Comparison of ENCODE assay signal across 13 mouse cellular contexts in genomic region chr10:61394476-61395136, GRCm38 (mm10). TPM values are rescaled to one million over a fixed set of nuclear protein-coding genes. Genes with fewer than 3 reads are reported as not detected.
DNase-seq lines count a peak whose midpoint lies in the region; ATAC-seq and TF ChIP-seq lines count a peak whose summit lies in the region.
"Had no signal": no experiment of that assay in that cellular context is flagged by ENCODE, and none has a peak within 500 bp of the region (broad histone marks: within the 10 kb centered on the region; RNA-seq: fewer than 3 reads in every experiment).

No protein-coding gene starts in this region.

- H3K36me3 ChIP-seq in heart, embryonic 12.5 days: no peaks in the 10 kb centered on the region
- no peaks in the 10 kb centered on the region for H3K36me3 ChIP-seq in lung, embryonic 15.5 days

- 14% methylated on average over 9 of the region's 9 CpGs for WGBS in heart, embryonic 12.5 days
- 20% methylated on average over 9 of the region's 9 CpGs for WGBS in lung, embryonic 15.5 days
- 38% methylated on average over 9 of the region's 9 CpGs for WGBS in lung, adult 2 months

- TF ChIP-seq CTCF in lung, adult 2 months (IDR thresholded peaks at IDR 0.05; ENCODE audit: insufficient read depth, low read length): no peak

- no peak for DNase-seq in heart, adult 9 months (ENCODE audit: low spot score in 2 of 2)
- DNase-seq in lung, adult 2 months: no peak
- DNase-seq in NIH3T3 (ENCODE audit: low read depth): peak; percentile 83
- no peak for DNase-seq in gastrocnemius, postnatal 4 days (ENCODE audit: low spot score in 2 of 2)
- DNase-seq in thymus, postnatal 0 days (ENCODE audit: low spot score): no peak
- DNase-seq: forebrain, postnatal 0 days; kidney, adult 11 months; lung, postnatal 4 days; right cerebral cortex, postnatal 25 days; thymus, postnatal 14 days had no signal

- H3K27ac ChIP-seq in heart, embryonic 12.5 days (ENCODE audit: poor library complexity, severe bottlenecking): peak overlapping the region; percentile 12; the same call in 1 of the 2 replicates
- peak overlapping the region; percentile 68 for H3K27ac ChIP-seq in lung, embryonic 15.5 days

- peaks cover 24% of the 10 kb centered on the region for H3K4me1 ChIP-seq in heart, embryonic 12.5 days (replicated peaks)
- peaks cover 36% of the 10 kb centered on the region for H3K4me1 ChIP-seq in lung, embryonic 15.5 days
- H3K4me1 ChIP-seq in lung, adult 2 months (ENCODE audit: control insufficient read depth, insufficient read depth, low read length): peaks cover 9% of the 10 kb centered on the region

- peak overlapping the region; percentile 21; the same call in 1 of the 2 replicates for H3K9ac ChIP-seq in heart, embryonic 12.5 days
- no peak overlapping the region for H3K9ac ChIP-seq in lung, embryonic 15.5 days
- H3K9ac ChIP-seq: forebrain, postnatal 0 days had no signal

- peak overlapping the region; percentile 30 for H3K4me2 ChIP-seq in heart, embryonic 12.5 days
- H3K4me2 ChIP-seq in lung, embryonic 15.5 days: peak overlapping the region; percentile 33

- H3K27me3 ChIP-seq in heart, embryonic 12.5 days (replicated peaks): no peaks in the 10 kb centered on the region
- H3K27me3 ChIP-seq in lung, embryonic 15.5 days: no peaks in the 10 kb centered on the region

- H3K4me3 ChIP-seq in heart, embryonic 12.5 days: no peak overlapping the region
- no peak overlapping the region for H3K4me3 ChIP-seq in lung, embryonic 15.5 days
- H3K4me3 ChIP-seq in lung, adult 2 months (replicated peaks; ENCODE audit: extremely low read depth, low read depth, low read length): no peak overlapping the region

- no peak for TF ChIP-seq POLR2A in lung, adult 2 months (IDR thresholded peaks at IDR 0.05; ENCODE audit: borderline replicate concordance, extremely low read depth, low read depth, low read length)

- ATAC-seq in heart, embryonic 12.5 days (ENCODE audit: insufficient number of reproducible peaks, low FRiP score): no peak; the same call in 1 of the 2 replicates
- ATAC-seq in lung, embryonic 15.5 days (ENCODE audit: borderline replicate concordance, extremely low read depth, low FRiP score, low TSS enrichment): peak; percentile 32; the same call in 1 of the 2 replicates
- ATAC-seq in megakaryocyte, adult 5-6 weeks (ENCODE audit: poor library complexity, severe bottlenecking): peak; percentile 24; the same call in 1 of the 2 replicates
- ATAC-seq: forebrain, postnatal 0 days had no signal

- no peaks in the 10 kb centered on the region for H3K9me3 ChIP-seq in heart, embryonic 12.5 days (replicated peaks)
- H3K9me3 ChIP-seq in lung, embryonic 15.5 days: no peaks in the 10 kb centered on the region

RNA-seq across cellular contexts. Expression of gene Pald1, which starts 11.3 kb away (rescaled TPM):
- 33.9 and 37.4 TPM in 2 replicates for polyA plus RNA-seq in heart, embryonic 12.5 days (2016; fragmentation: Nextera tagmentation; extraction: Ambion mirVana)
- 47.5 and 48.1 TPM in 2 replicates for polyA plus RNA-seq in lung, embryonic 15.5 days (2015; fragmentation: Nextera tagmentation; extraction: Ambion mirVana)
- 69.1 and 76.2 TPM in 2 replicates for polyA plus RNA-seq in lung, adult 2 months (2012; rRNA removed)
- total RNA-seq in megakaryocyte, adult 5-6 weeks (2015): 0.16 TPM in 1 of 2 replicates, not detected in the other
- total RNA-seq in megakaryocyte, adult 5-6 weeks (2017): 0.77 and 2.1 TPM in 2 replicates
- total RNA-seq in gastrocnemius, postnatal 4 days (2021): 10 to 100 TPM; 32.1 to 35.9 TPM
- 2.7 and 3.1 TPM in 2 replicates for polyA plus RNA-seq in thymus, postnatal 0 days (2015; fragmentation: Nextera tagmentation; extraction: Ambion mirVana)

RNA-seq across cellular contexts. Expression of gene Nodal, which starts 23.2 kb away (rescaled TPM):
- not detected in 2 replicates for polyA plus RNA-seq in heart, embryonic 12.5 days (2016; fragmentation: Nextera tagmentation; extraction: Ambion mirVana)
- polyA plus RNA-seq in lung, embryonic 15.5 days (2015; fragmentation: Nextera tagmentation; extraction: Ambion mirVana): 0.09 TPM in 1 of 2 replicates, not detected in the other
- polyA plus RNA-seq in lung, adult 2 months (2012; rRNA removed): 0.15 and 0.24 TPM in 2 replicates
- total RNA-seq in megakaryocyte, adult 5-6 weeks (2015): not detected in 2 replicates
- not detected in 2 replicates for total RNA-seq in megakaryocyte, adult 5-6 weeks (2017)
- under 1 TPM in 1 of 2 experiments, not detected in 1; 0.25 TPM for total RNA-seq in gastrocnemius, postnatal 4 days (2021)
- 0.08 TPM in 2 replicates for polyA plus RNA-seq in thymus, postnatal 0 days (2015; fragmentation: Nextera tagmentation; extraction: Ambion mirVana)
- total RNA-seq: forebrain, postnatal 0 days had no signal

RNA-seq across cellular contexts. Expression of gene Eif4ebp2, which starts 57.9 kb away (rescaled TPM):
- 49.7 and 52.7 TPM in 2 replicates for polyA plus RNA-seq in heart, embryonic 12.5 days (2016; fragmentation: Nextera tagmentation; extraction: Ambion mirVana)
- polyA plus RNA-seq in lung, embryonic 15.5 days (2015; fragmentation: Nextera tagmentation; extraction: Ambion mirVana): 69.3 and 71.4 TPM in 2 replicates
- 101 and 132 TPM in 2 replicates for polyA plus RNA-seq in lung, adult 2 months (2012; rRNA removed)
- total RNA-seq in megakaryocyte, adult 5-6 weeks (2015): 159 and 179 TPM in 2 replicates
- 13.0 and 17.5 TPM in 2 replicates for total RNA-seq in megakaryocyte, adult 5-6 weeks (2017)
- 100 to 1,000 TPM; 123 to 124 TPM for total RNA-seq in gastrocnemius, postnatal 4 days (2021)
- polyA plus RNA-seq in thymus, postnatal 0 days (2015; fragmentation: Nextera tagmentation; extraction: Ambion mirVana): 83.7 and 91.5 TPM in 2 replicates
